ENCODE assay signal across 10 mouse cellular contexts in genomic region chr14:25524884-25525283, GRCm38 (mm10).
DNase-seq lines count a peak whose midpoint lies in the region; ATAC-seq and TF ChIP-seq lines count a peak whose summit lies in the region.
"Had no signal": no experiment of that assay in that cellular context is flagged by ENCODE, and none has a peak within 500 bp of the region (broad histone marks: within the 10 kb centered on the region; RNA-seq: fewer than 3 reads in every experiment).

No protein-coding gene starts in this region.

- TF ChIP-seq CTCF in cerebellum, adult 2 months (IDR thresholded peaks at IDR 0.05; ENCODE audit: borderline replicate concordance, insufficient read depth, low read depth, low read length) = no peak
- no peak for TF ChIP-seq CTCF in layer of hippocampus, adult 2 months (conservative IDR thresholded peaks at IDR 0.05)

- DNase-seq in cerebellum, adult 2 months = no peak
- DNase-seq in cerebellum, adult 11-12 months = no peak
- no peak for DNase-seq in layer of hippocampus, adult 2 months (ENCODE audit: low spot score in 2 of 2)
- DNase-seq in urinary bladder, adult 18-20 months (ENCODE audit: low spot score in 2 of 2) = no peak
- DNase-seq: adrenal gland, postnatal 10 days; right cerebral cortex, adult 18-20 months had no signal

- H3K36me3 ChIP-seq in midbrain, embryonic 12.5 days = peaks cover 26% of the 10 kb centered on the region
- H3K36me3 ChIP-seq in midbrain, embryonic 16.5 days (ENCODE audit: control insufficient read depth, insufficient read depth, low read length) = no peaks in the 10 kb centered on the region
- H3K36me3 ChIP-seq in hindbrain, embryonic 15.5 days = no peaks in the 10 kb centered on the region
- peaks cover 79% of the 10 kb centered on the region for H3K36me3 ChIP-seq in megakaryocyte, embryonic 14.5 days (replicated peaks; ENCODE audit: low read length)

- no peak overlapping the region for H3K4me3 ChIP-seq in cerebellum, adult 2 months (replicated peaks; ENCODE audit: insufficient read depth, low read depth, low read length)
- H3K4me3 ChIP-seq in midbrain, embryonic 12.5 days = no peak overlapping the region
- no peak overlapping the region for H3K4me3 ChIP-seq in midbrain, embryonic 16.5 days (ENCODE audit: low read depth, low read length)
- no peak overlapping the region for H3K4me3 ChIP-seq in hindbrain, embryonic 15.5 days
- peak overlapping the region; percentile 53 for H3K4me3 ChIP-seq in megakaryocyte, embryonic 14.5 days (replicated peaks)
- H3K4me3 ChIP-seq in layer of hippocampus, adult 2 months = no peak overlapping the region

- no peak overlapping the region for H3K4me2 ChIP-seq in midbrain, embryonic 12.5 days (replicated peaks)
- H3K4me2 ChIP-seq in midbrain, embryonic 16.5 days (ENCODE audit: low read length) = no peak overlapping the region
- no peak overlapping the region for H3K4me2 ChIP-seq in hindbrain, embryonic 15.5 days

- ATAC-seq in midbrain, embryonic 12.5 days (ENCODE audit: low FRiP score, low read depth) = no peak
- ATAC-seq in midbrain, embryonic 16.5 days = no peak
- ATAC-seq in hindbrain, embryonic 15.5 days (ENCODE audit: low FRiP score, low read depth) = no peak

- TF ChIP-seq POLR2A in cerebellum, adult 2 months (IDR thresholded peaks at IDR 0.05; ENCODE audit: borderline replicate concordance, insufficient read depth, low read length) = no peak

- peak overlapping the region; percentile 57; the same call in 1 of the 2 replicates for H3K27ac ChIP-seq in cerebellum, adult 2 months (ENCODE audit: insufficient read depth, low read length)
- H3K27ac ChIP-seq in midbrain, embryonic 12.5 days (replicated peaks) = peak overlapping the region; percentile 20; the same call in 1 of the 2 replicates
- H3K27ac ChIP-seq in midbrain, embryonic 16.5 days (ENCODE audit: low read length) = no peak overlapping the region
- H3K27ac ChIP-seq in hindbrain, embryonic 15.5 days (replicated peaks) = peak overlapping the region; percentile 20; the same call in 1 of the 2 replicates
- H3K27ac ChIP-seq in layer of hippocampus, adult 2 months = no peak overlapping the region; the same call in 1 of the 2 replicates

- H3K9me3 ChIP-seq in midbrain, embryonic 12.5 days = no peaks in the 10 kb centered on the region
- no peaks in the 10 kb centered on the region for H3K9me3 ChIP-seq in midbrain, embryonic 16.5 days (replicated peaks; ENCODE audit: control insufficient read depth, low read length, poor library complexity, severe bottlenecking)
- no peaks in the 10 kb centered on the region for H3K9me3 ChIP-seq in hindbrain, embryonic 15.5 days
- no peaks in the 10 kb centered on the region for H3K9me3 ChIP-seq in megakaryocyte, embryonic 14.5 days

- H3K4me1 ChIP-seq in cerebellum, adult 2 months (ENCODE audit: control insufficient read depth, insufficient read depth, low read length) = peaks cover 88% of the 10 kb centered on the region
- H3K4me1 ChIP-seq in midbrain, embryonic 12.5 days = peaks cover 55% of the 10 kb centered on the region
- peaks cover 24% of the 10 kb centered on the region for H3K4me1 ChIP-seq in midbrain, embryonic 16.5 days (ENCODE audit: control insufficient read depth, insufficient read depth, low read length)
- H3K4me1 ChIP-seq in hindbrain, embryonic 15.5 days (replicated peaks) = peaks cover 63% of the 10 kb centered on the region
- peaks cover 98% of the 10 kb centered on the region for H3K4me1 ChIP-seq in megakaryocyte, embryonic 14.5 days

- no peaks in the 10 kb centered on the region for H3K27me3 ChIP-seq in cerebellum, adult 2 months (ENCODE audit: control insufficient read depth, insufficient read depth, low read length)
- H3K27me3 ChIP-seq in midbrain, embryonic 12.5 days = no peaks in the 10 kb centered on the region
- no peaks in the 10 kb centered on the region for H3K27me3 ChIP-seq in midbrain, embryonic 16.5 days (ENCODE audit: control insufficient read depth, insufficient read depth, low read depth, low read length)
- no peaks in the 10 kb centered on the region for H3K27me3 ChIP-seq in hindbrain, embryonic 15.5 days
- H3K27me3 ChIP-seq in megakaryocyte, embryonic 14.5 days (replicated peaks) = no peaks in the 10 kb centered on the region

- 26% methylated on average over 4 of the region's 4 CpGs for WGBS in cerebellum, adult 2 months
- 94% methylated on average over 4 of the region's 4 CpGs for WGBS in midbrain, embryonic 12.5 days
- 81% methylated on average over 4 of the region's 4 CpGs for WGBS in midbrain, embryonic 16.5 days
- WGBS in hindbrain, embryonic 15.5 days = 73% methylated on average over 4 of the region's 4 CpGs

- no peak overlapping the region for H3K9ac ChIP-seq in midbrain, embryonic 12.5 days (replicated peaks)
- H3K9ac ChIP-seq in midbrain, embryonic 16.5 days (ENCODE audit: low read depth, low read length) = no peak overlapping the region
- H3K9ac ChIP-seq in hindbrain, embryonic 15.5 days = no peak overlapping the region

Comparison
In these comparisons a context has a peak if more than half of its experiments do, and no peak if none do; other contexts are left out.
1. H3K27ac ChIP-seq: peak in cerebellum, adult 2 months (single experiment), midbrain, embryonic 12.5 days (single experiment) and hindbrain, embryonic 15.5 days (single experiment); none in midbrain, embryonic 16.5 days (single experiment) and layer of hippocampus, adult 2 months (single experiment).